Mouse (Mus musculus) kidney, adult 18-20 months (tissue): ENCODE measurements around the gene Gm13693.
A peak's percentile ranks its signal among the peaks of the same experiment; 100 is the strongest.
"Not testable (repeated sequence)": the region's sequence is repeated elsewhere in the genome, so short reads cannot be mapped to it uniquely, and the experiment has no call there.

ENCODE experiments used
- DNase-seq: peaks from one replicate; pipeline ENCODE4 v3.0.0; 2021

The Gm13693 gene

DNA sequence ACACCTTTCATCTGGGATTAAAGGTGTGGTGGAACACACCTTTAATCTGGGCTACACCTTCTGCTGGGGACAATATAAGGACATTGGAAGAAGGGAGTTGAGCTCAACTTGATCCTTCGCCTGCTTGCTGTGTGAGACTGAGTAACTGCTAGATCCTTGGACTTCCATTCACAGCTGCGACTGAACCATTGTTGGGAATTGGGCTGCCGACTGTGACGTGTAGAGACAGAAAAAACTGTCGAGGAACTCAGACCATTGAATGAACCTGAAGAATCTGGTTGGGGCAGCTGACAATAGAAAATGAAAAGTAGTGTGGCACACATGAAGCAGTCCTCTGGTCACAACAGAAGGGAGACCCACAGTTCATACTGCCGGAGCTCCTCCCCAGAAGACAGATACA, at the start of gene Gm13693:
Gene Gm13693 (plus strand): TSS at position 301 of the 400 bp plus-strand sequence.
- DNase-seq, result not testable (repeated sequence)

DNA sequence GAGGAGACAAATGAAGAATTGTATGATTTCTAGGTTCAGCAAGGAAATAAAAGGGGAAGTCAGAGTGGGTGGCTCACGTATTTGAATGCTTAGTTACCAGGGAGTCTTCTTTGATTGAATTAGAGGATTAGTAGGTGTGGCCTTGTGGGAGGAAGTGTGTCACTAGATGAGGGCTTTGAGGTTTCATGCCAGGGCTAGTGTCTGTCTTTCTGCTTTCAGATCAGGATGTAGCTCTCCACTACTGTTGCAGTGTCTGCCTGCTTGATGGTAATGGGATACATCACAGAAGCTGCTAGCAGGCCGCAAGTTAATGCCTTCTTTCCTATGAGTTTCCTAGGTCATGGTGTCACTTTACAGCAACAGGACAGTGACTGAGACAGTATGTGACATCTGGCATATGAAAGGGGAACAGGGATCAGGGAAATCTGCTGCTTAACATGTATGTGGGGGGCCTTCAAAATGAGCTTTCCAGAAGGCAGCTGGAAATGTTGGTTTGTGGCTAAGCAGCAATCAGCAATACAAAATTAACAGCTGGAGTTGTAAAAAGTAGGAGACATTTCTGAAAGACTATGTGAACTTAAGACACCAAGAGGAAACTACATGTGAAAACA, 31.7 kb upstream of the Gm13693 start:
- DNase-seq, result no peak

DNA sequence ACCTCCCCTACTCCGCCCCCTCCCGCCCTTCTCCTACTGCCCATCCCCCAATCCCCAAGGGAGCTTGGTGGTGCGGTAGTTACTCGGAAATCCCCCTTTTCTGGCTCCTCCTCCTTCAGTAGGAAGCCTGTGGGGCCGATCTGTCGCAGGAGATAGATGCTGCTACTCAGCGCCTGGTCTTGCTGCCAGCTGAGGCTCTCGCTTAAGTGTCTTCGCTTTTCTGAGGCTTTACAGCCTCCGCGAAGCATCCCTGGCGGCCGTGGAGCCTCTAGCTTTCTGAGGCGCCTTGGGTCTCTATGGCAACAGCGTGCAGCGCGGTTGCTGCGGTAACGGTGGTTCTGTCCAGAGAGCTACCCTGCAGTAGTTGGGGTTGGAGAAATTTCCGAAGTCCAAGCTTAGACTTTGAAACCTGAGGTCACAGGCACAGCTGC, 20.4 kb upstream of the Gm13693 start, which contains the start of gene Zswim2:
Gene Zswim2 (minus strand): TSS at position 298 of the 431 bp plus-strand sequence.
- peak; percentile 24 for DNase-seq

DNA sequence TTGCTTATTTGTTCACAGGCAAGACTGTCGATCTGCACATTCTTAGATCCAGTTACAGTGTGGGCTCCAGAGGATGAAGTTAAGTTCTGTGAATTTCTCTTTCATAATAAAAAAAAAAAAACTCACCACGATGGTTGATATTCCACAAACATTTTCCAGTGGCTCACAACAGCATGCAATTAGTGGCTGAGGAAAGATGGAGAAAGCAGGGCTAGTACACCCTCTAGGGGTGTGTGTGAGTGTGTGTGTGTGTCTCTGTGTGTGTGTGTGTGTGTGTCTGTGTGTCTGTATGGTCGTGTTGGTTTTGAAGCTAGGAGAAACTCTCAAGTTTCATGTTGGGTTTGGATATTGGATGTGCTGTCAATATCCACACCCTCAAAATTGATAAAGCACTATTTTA, 19.9 kb upstream of the Gm13693 start:
- no peak for DNase-seq

DNA sequence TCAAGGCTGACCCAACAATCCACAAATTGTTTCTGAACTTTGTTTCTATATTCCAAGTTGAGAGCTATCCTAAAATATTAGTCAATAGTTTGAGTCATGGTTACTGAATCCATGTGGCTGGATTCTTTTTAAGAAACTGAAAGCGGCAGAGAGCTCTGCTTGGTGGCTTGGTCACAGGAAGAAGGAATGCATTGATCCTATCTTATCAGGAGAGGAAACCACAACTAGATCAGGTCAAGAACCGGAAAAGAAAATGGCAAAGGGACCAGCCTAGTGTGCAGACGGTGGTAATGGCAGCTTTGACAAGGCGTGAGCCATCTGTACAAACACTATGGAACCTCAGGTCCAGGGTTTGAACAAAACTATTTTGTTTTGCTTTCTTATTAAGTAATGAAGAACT, 19.5 kb upstream of the Gm13693 start:
- no peak for DNase-seq

DNA sequence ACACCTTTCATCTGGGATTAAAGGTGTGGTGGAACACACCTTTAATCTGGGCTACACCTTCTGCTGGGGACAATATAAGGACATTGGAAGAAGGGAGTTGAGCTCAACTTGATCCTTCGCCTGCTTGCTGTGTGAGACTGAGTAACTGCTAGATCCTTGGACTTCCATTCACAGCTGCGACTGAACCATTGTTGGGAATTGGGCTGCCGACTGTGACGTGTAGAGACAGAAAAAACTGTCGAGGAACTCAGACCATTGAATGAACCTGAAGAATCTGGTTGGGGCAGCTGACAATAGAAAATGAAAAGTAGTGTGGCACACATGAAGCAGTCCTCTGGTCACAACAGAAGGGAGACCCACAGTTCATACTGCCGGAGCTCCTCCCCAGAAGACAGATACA, 5.9 kb upstream of the Gm13693 start, which contains the start of gene Gm13698:
Gene Gm13698 (plus strand): TSS at position 301 of the 400 bp plus-strand sequence.
- DNase-seq, result not testable (repeated sequence)

DNA sequence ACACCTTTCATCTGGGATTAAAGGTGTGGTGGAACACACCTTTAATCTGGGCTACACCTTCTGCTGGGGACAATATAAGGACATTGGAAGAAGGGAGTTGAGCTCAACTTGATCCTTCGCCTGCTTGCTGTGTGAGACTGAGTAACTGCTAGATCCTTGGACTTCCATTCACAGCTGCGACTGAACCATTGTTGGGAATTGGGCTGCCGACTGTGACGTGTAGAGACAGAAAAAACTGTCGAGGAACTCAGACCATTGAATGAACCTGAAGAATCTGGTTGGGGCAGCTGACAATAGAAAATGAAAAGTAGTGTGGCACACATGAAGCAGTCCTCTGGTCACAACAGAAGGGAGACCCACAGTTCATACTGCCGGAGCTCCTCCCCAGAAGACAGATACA, 5.7 kb downstream of the Gm13693 start, which contains the start of gene Gm13695:
Gene Gm13695 (plus strand): TSS at position 301 of the 400 bp plus-strand sequence.
- not testable (repeated sequence) for DNase-seq

DNA sequence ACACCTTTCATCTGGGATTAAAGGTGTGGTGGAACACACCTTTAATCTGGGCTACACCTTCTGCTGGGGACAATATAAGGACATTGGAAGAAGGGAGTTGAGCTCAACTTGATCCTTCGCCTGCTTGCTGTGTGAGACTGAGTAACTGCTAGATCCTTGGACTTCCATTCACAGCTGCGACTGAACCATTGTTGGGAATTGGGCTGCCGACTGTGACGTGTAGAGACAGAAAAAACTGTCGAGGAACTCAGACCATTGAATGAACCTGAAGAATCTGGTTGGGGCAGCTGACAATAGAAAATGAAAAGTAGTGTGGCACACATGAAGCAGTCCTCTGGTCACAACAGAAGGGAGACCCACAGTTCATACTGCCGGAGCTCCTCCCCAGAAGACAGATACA, 11.5 kb downstream of the Gm13693 start, which contains the start of gene Gm13696:
Gene Gm13696 (plus strand): TSS at position 301 of the 400 bp plus-strand sequence.
- DNase-seq, result not testable (repeated sequence)

DNA sequence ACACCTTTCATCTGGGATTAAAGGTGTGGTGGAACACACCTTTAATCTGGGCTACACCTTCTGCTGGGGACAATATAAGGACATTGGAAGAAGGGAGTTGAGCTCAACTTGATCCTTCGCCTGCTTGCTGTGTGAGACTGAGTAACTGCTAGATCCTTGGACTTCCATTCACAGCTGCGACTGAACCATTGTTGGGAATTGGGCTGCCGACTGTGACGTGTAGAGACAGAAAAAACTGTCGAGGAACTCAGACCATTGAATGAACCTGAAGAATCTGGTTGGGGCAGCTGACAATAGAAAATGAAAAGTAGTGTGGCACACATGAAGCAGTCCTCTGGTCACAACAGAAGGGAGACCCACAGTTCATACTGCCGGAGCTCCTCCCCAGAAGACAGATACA, 17.3 kb downstream of the Gm13693 start, which contains the start of gene Gm13694:
Gene Gm13694 (plus strand): TSS at position 301 of the 400 bp plus-strand sequence.
- not testable (repeated sequence) for DNase-seq

DNA sequence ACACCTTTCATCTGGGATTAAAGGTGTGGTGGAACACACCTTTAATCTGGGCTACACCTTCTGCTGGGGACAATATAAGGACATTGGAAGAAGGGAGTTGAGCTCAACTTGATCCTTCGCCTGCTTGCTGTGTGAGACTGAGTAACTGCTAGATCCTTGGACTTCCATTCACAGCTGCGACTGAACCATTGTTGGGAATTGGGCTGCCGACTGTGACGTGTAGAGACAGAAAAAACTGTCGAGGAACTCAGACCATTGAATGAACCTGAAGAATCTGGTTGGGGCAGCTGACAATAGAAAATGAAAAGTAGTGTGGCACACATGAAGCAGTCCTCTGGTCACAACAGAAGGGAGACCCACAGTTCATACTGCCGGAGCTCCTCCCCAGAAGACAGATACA, 23.1 kb downstream of the Gm13693 start, which contains the start of gene Gm13697:
Gene Gm13697 (plus strand): TSS at position 301 of the 400 bp plus-strand sequence.
- DNase-seq, result not testable (repeated sequence)

DNA sequence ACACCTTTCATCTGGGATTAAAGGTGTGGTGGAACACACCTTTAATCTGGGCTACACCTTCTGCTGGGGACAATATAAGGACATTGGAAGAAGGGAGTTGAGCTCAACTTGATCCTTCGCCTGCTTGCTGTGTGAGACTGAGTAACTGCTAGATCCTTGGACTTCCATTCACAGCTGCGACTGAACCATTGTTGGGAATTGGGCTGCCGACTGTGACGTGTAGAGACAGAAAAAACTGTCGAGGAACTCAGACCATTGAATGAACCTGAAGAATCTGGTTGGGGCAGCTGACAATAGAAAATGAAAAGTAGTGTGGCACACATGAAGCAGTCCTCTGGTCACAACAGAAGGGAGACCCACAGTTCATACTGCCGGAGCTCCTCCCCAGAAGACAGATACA, 28.9 kb downstream of the Gm13693 start, which contains the start of gene Gm13691:
Gene Gm13691 (plus strand): TSS at position 301 of the 400 bp plus-strand sequence.
- not testable (repeated sequence) for DNase-seq

DNA sequence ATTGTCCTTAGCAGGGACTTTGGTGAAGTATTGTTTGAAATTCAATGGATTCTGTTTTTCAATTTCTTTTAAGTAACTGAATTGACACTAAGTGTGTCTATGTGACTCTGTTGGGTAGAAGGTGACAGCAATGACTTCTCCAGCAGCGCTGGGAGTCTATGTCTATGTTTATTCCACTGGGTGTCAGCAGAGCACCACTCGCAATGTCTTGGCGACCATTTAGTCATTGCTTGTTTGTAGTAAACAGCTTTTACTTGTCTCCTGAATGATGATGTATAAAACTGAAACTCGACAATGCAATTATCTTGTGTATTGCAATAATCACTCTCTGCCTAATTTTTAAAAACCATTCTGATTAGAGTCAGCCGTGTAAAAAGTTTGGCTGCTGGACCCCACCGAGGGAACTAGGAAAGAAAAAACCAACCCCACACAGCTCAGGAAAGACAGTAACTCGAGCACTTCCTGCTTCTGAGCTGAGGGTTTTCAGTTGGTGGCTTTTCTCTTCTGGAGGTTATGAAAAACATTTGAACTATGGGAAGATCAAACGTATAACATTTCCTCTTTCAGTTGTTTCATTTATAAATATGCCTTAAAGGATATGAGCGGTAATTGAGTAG, 32.4 kb downstream of the Gm13693 start:
- DNase-seq, result not testable (repeated sequence)

DNA sequence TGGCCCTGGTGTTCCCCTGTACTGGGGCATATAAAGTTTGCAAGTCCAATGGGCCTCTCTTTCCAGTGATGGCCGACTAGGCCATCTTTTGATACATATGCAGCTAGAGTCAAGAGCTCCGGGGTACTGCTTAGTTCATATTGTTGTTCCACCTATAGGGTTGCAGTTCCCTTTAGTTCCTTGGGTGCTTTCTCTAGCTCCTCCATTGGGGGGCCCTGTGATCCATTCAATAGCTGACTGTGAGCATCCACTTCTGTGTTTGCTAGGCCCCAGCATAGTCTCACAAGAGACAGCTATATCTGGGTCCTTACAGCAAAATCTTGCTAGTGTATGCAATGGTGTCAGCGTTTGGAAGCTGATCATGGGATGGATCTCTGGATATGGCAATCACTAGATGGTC, 33.2 kb downstream of the Gm13693 start:
- DNase-seq, result not testable (repeated sequence)

DNA sequence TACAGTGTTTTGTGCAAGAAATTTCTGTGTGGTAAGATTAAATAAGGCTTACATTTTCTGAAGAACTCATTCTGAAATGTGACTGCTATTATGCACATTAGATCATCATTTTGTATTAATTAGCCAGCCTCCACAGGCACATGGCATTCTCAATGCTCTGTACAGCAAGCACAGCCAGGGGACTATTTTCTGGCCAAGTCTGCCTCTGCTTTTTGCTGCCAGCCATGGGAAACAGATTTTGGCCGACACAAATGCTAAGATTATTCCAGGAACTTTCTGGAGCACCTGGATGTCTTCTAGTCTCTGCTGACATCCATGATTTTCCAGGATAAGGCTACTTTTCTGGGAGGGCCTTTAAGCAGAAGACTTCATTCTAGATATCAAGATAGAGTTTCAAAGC, 47.6 kb downstream of the Gm13693 start:
- DNase-seq, result no peak

DNA sequence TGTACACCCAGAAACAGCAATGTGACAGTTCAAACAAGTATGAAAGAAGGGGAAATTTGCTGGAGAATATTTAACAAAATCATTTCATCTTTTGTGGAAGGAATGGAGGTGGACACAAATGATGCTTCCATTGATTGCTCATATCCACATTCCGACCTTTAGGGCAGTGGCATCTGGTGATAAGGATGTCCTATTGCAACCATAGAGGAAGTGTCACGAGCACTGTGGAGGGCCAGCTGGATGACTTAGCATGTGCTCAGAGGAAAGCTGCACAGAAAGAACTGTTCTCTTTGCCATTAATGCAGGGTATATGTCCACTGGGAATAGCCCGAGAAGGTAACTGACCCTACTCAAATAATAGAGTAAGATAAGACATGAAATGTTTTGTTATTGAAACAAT, 48.5 kb downstream of the Gm13693 start:
- no peak for DNase-seq
